Comparison of ENCODE assay signal across 29 mouse cellular contexts in genomic region chr10:45583310-45583709, GRCm38 (mm10). TPM values are rescaled to one million over a fixed set of nuclear protein-coding genes. Genes with fewer than 3 reads are reported as not detected.
DNase-seq lines count a peak whose midpoint lies in the region; ATAC-seq and TF ChIP-seq lines count a peak whose summit lies in the region.
"Had no signal": no experiment of that assay in that cellular context is flagged by ENCODE, and none has a peak within 500 bp of the region (broad histone marks: within the 10 kb centered on the region; RNA-seq: fewer than 3 reads in every experiment).

No protein-coding gene starts in this region.

- no peaks in the 10 kb centered on the region for H3K4me1 ChIP-seq in stomach, embryonic 15.5 days
- no peaks in the 10 kb centered on the region for H3K4me1 ChIP-seq in stomach, postnatal 0 days (replicated peaks; ENCODE audit: control insufficient read depth, insufficient read depth)
- H3K4me1 ChIP-seq in erythroblast, embryonic 14.5 days (ENCODE audit: control insufficient read depth): peaks cover 59% of the 10 kb centered on the region
- peaks cover 49% of the 10 kb centered on the region for H3K4me1 ChIP-seq in liver, embryonic 13.5 days (replicated peaks)
- no peaks in the 10 kb centered on the region for H3K4me1 ChIP-seq in limb, embryonic 10.5 days
- H3K4me1 ChIP-seq: embryonic facial prominence, embryonic 15.5 days; heart, embryonic 15.5 days; limb, embryonic 12.5 days had no signal

- no peak for TF ChIP-seq EP300 in stomach, postnatal 0 days (optimal IDR thresholded peaks at IDR 0.05)

- no peaks in the 10 kb centered on the region for H3K36me3 ChIP-seq in stomach, embryonic 15.5 days
- no peaks in the 10 kb centered on the region for H3K36me3 ChIP-seq in stomach, postnatal 0 days (ENCODE audit: control insufficient read depth, insufficient read depth, low read length)
- H3K36me3 ChIP-seq in erythroblast, embryonic 14.5 days (ENCODE audit: control insufficient read depth): peaks cover 36% of the 10 kb centered on the region
- peaks cover 3% of the 10 kb centered on the region; the same call in 1 of the 2 replicates for H3K36me3 ChIP-seq in liver, embryonic 13.5 days
- no peaks in the 10 kb centered on the region for H3K36me3 ChIP-seq in limb, embryonic 10.5 days
- H3K36me3 ChIP-seq: embryonic facial prominence, embryonic 10.5 days; embryonic facial prominence, embryonic 15.5 days; forebrain, embryonic 15.5 days; heart, embryonic 15.5 days; hindbrain, embryonic 12.5 days; limb, embryonic 12.5 days; midbrain, embryonic 13.5 days had no signal

- H3K9me3 ChIP-seq in stomach, embryonic 15.5 days: no peaks in the 10 kb centered on the region
- H3K9me3 ChIP-seq in stomach, postnatal 0 days (ENCODE audit: control insufficient read depth, low read length): no peaks in the 10 kb centered on the region
- no peaks in the 10 kb centered on the region for H3K9me3 ChIP-seq in erythroblast, embryonic 14.5 days (ENCODE audit: control insufficient read depth, low read length)
- no peaks in the 10 kb centered on the region for H3K9me3 ChIP-seq in liver, embryonic 13.5 days (replicated peaks)
- H3K9me3 ChIP-seq in limb, embryonic 10.5 days (replicated peaks): no peaks in the 10 kb centered on the region
- H3K9me3 ChIP-seq: embryonic facial prominence, embryonic 10.5 days; embryonic facial prominence, embryonic 15.5 days; forebrain, embryonic 10.5 days; forebrain, embryonic 15.5 days; heart, embryonic 15.5 days; hindbrain, embryonic 12.5 days; limb, embryonic 12.5 days; megakaryocyte, embryonic 14.5 days; midbrain, embryonic 13.5 days had no signal

- H3K4me2 ChIP-seq in stomach, embryonic 15.5 days: no peak overlapping the region
- no peak overlapping the region for H3K4me2 ChIP-seq in stomach, postnatal 0 days (replicated peaks; ENCODE audit: low read depth)
- peak overlapping the region; percentile 63 for H3K4me2 ChIP-seq in liver, embryonic 13.5 days
- H3K4me2 ChIP-seq: embryonic facial prominence, embryonic 15.5 days; forebrain, embryonic 15.5 days; heart, embryonic 15.5 days; hindbrain, embryonic 12.5 days; limb, embryonic 12.5 days; midbrain, embryonic 13.5 days had no signal

- H3K27ac ChIP-seq in stomach, embryonic 15.5 days: no peak overlapping the region
- no peak overlapping the region for H3K27ac ChIP-seq in stomach, postnatal 0 days (replicated peaks)
- H3K27ac ChIP-seq in liver, embryonic 13.5 days: peak overlapping the region; percentile 98
- H3K27ac ChIP-seq in limb, embryonic 10.5 days: no peak overlapping the region
- H3K27ac ChIP-seq: embryonic facial prominence, embryonic 10.5 days; embryonic facial prominence, embryonic 15.5 days; forebrain, embryonic 10.5 days; forebrain, embryonic 15.5 days; heart, embryonic 15.5 days; hindbrain, embryonic 12.5 days; kidney, postnatal 0 days; limb, embryonic 12.5 days; midbrain, embryonic 13.5 days had no signal

- TF ChIP-seq CTCF in stomach, postnatal 0 days (IDR thresholded peaks at IDR 0.05; ENCODE audit: low read depth): no peak

- DNase-seq in stomach, postnatal 0 days (ENCODE audit: low spot score): no peak
- peak; percentile 63 for DNase-seq in liver, embryonic 13.5 days
- DNase-seq in limb, embryonic 10.5 days (ENCODE audit: low spot score): no peak
- no peak for DNase-seq in cerebellum, postnatal 36 days
- DNase-seq: adrenal gland, postnatal 25 days; cerebellum, adult 18-20 months; cerebellum, postnatal 10 days; gastrocnemius, postnatal 14 days; kidney, adult 8-10 months; kidney, postnatal 4 days; layer of hippocampus, postnatal 36 days; lung, adult 18-20 months; lung, postnatal 4 days; thymus, postnatal 4 days had no signal

- H3K27me3 ChIP-seq in stomach, embryonic 15.5 days (replicated peaks): no peaks in the 10 kb centered on the region
- H3K27me3 ChIP-seq in stomach, postnatal 0 days (ENCODE audit: control insufficient read depth, insufficient read depth, low read length): no peaks in the 10 kb centered on the region
- no peaks in the 10 kb centered on the region for H3K27me3 ChIP-seq in erythroblast, embryonic 14.5 days (ENCODE audit: control insufficient read depth)
- no peaks in the 10 kb centered on the region for H3K27me3 ChIP-seq in liver, embryonic 13.5 days
- H3K27me3 ChIP-seq in limb, embryonic 10.5 days (ENCODE audit: low read depth, poor library complexity, severe bottlenecking): no peaks in the 10 kb centered on the region
- H3K27me3 ChIP-seq: embryonic facial prominence, embryonic 15.5 days; forebrain, embryonic 15.5 days; heart, embryonic 15.5 days; hindbrain, embryonic 12.5 days; limb, embryonic 12.5 days; megakaryocyte, embryonic 14.5 days; midbrain, embryonic 13.5 days had no signal

- ATAC-seq in stomach, embryonic 15.5 days (ENCODE audit: insufficient read depth, low FRiP score, low read depth): peak; percentile 79; the same call in 1 of the 2 replicates
- ATAC-seq in stomach, postnatal 0 days (ENCODE audit: low FRiP score, low TSS enrichment): no peak
- peak; percentile 78 for ATAC-seq in liver, embryonic 13.5 days (ENCODE audit: low read depth)
- ATAC-seq in megakaryocyte-erythroid progenitor cell, adult 5-6 weeks (replicated peaks; ENCODE audit: low FRiP score, low TSS enrichment, poor library complexity, severe bottlenecking): 0 out of 2 replicates have a peak, but pooled peaks have one; percentile 23
- no peak for ATAC-seq in cerebellum, adult (ENCODE audit: insufficient number of reproducible peaks, low FRiP score, low TSS enrichment)
- ATAC-seq: forebrain, embryonic 15.5 days; lung, postnatal 0 days; midbrain, embryonic 13.5 days had no signal

- 79% methylated on average over 1 of the region's 1 CpGs for WGBS in stomach, embryonic 15.5 days
- WGBS in stomach, postnatal 0 days: 68% methylated on average over 1 of the region's 1 CpGs
- WGBS in liver, embryonic 13.5 days (ENCODE audit: insufficient replicate concordance): 12% methylated on average over 1 of the region's 1 CpGs
- WGBS in limb, embryonic 10.5 days: 90% methylated on average over 1 of the region's 1 CpGs

- no peak overlapping the region for H3K4me3 ChIP-seq in stomach, embryonic 15.5 days (replicated peaks)
- no peak overlapping the region for H3K4me3 ChIP-seq in stomach, postnatal 0 days (ENCODE audit: low read depth, low read length)
- peak overlapping the region; percentile 56 for H3K4me3 ChIP-seq in erythroblast, embryonic 14.5 days (replicated peaks)
- H3K4me3 ChIP-seq in liver, embryonic 13.5 days (replicated peaks): no peak overlapping the region; the same call in 1 of the 2 replicates
- H3K4me3 ChIP-seq in limb, embryonic 10.5 days: no peak overlapping the region
- H3K4me3 ChIP-seq: embryonic facial prominence, embryonic 10.5 days; embryonic facial prominence, embryonic 15.5 days; forebrain, embryonic 10.5 days; forebrain, embryonic 15.5 days; heart, embryonic 15.5 days; hindbrain, embryonic 12.5 days; limb, embryonic 12.5 days; midbrain, embryonic 13.5 days had no signal

- no peak overlapping the region for H3K9ac ChIP-seq in stomach, embryonic 15.5 days
- no peak overlapping the region for H3K9ac ChIP-seq in stomach, postnatal 0 days (ENCODE audit: low read length)
- H3K9ac ChIP-seq in liver, embryonic 13.5 days: peak overlapping the region; percentile 67
- H3K9ac ChIP-seq: embryonic facial prominence, embryonic 15.5 days; forebrain, embryonic 15.5 days; heart, embryonic 15.5 days; hindbrain, embryonic 12.5 days; limb, embryonic 12.5 days; midbrain, embryonic 13.5 days had no signal

RNA-seq across cellular contexts. Expression of gene Hace1, which starts 5.7 kb away (rescaled TPM):
- polyA plus RNA-seq in stomach, embryonic 15.5 days (2015; fragmentation: Nextera tagmentation; extraction: Ambion mirVana): 17.3 and 17.9 TPM in 2 replicates
- polyA plus RNA-seq in stomach, postnatal 0 days (2015; fragmentation: Nextera tagmentation; extraction: Ambion mirVana): 13.6 and 13.7 TPM in 2 replicates
- polyA plus RNA-seq in erythroblast, embryonic 14.5 days (2012): 1.5 TPM in 2 replicates
- 31.1 and 40.2 TPM in 2 replicates for polyA plus RNA-seq in liver, embryonic 13.5 days (2015; fragmentation: Nextera tagmentation; extraction: Ambion mirVana)
- total RNA-seq in megakaryocyte-erythroid progenitor cell, adult 5-6 weeks (2014; fragmentation: Nextera tagmentation): 19.5 and 19.8 TPM in 2 replicates
- total RNA-seq in megakaryocyte-erythroid progenitor cell, adult 5-6 weeks (2017): 21.6 and 23.3 TPM in 2 replicates
- polyA plus RNA-seq in limb, embryonic 10.5 days (2016; fragmentation: Nextera tagmentation; extraction: Ambion mirVana): 21.8 and 26.7 TPM in 2 replicates

Comparison
In these comparisons a context has a peak if more than half of its experiments do, and no peak if none do; other contexts are left out.
1. ATAC-seq: peak in stomach, embryonic 15.5 days (single experiment), liver, embryonic 13.5 days (single experiment) and megakaryocyte-erythroid progenitor cell, adult 5-6 weeks (single experiment); none in stomach, postnatal 0 days (single experiment) and cerebellum, adult (single experiment).